Mouse (Mus musculus): ENCODE results near the gene Gm49403.
A peak's percentile ranks its signal among the peaks of the same experiment; 100 is the strongest.
"Not testable (repeated sequence)": the region's sequence is repeated elsewhere in the genome, so short reads cannot be mapped to it uniquely, and the experiment has no call there.

Gene Gm49403

GRCm38 (mm10) chr19:8871267-8872186, 12.2 kb upstream of the Gm49403 start, which contains the start of gene Ubxn1:
Gene Ubxn1, plus strand, starts transcription at chr19:8871496.
- peak; percentile 93 to 95 for DNase-seq (ENCODE audit: low spot score in 2 of 2)

GRCm38 (mm10) chr19:8872266-8872840, 11.4 kb upstream of the Gm49403 start:
- DNase-seq (ENCODE audit: low spot score in 2 of 2): no peak

GRCm38 (mm10) chr19:8875031-8875430, 8.7 kb upstream of the Gm49403 start:
- no peak for DNase-seq (ENCODE audit: low spot score in 2 of 2)

GRCm38 (mm10) chr19:8880311-8881033, 3.3 kb upstream of the Gm49403 start, which contains the start of gene Uqcc3:
Gene Uqcc3, minus strand, starts transcription at chr19:8880923.
- DNase-seq (ENCODE audit: low spot score in 2 of 2): peak; percentile 88

- no peak for DNase-seq (ENCODE audit: low spot score in 2 of 2)
Measured at GRCm38 (mm10) chr19:8881034-8881392, 2.7 kb upstream of the Gm49403 start.

- no peak for DNase-seq (ENCODE audit: low spot score in 2 of 2)
Measured at GRCm38 (mm10) chr19:8886916-8887584, 3.3 kb downstream of the Gm49403 start.

GRCm38 (mm10) chr19:8887585-8888463, 4.1 kb downstream of the Gm49403 start:
- no peak for DNase-seq (ENCODE audit: low spot score in 2 of 2)

- peak; percentile 94 to 96 for DNase-seq (ENCODE audit: low spot score in 2 of 2)
Measured at GRCm38 (mm10) chr19:8888511-8889385, 5.0 kb downstream of the Gm49403 start, which contains the start of the genes 1810009A15Rik and Gm49416. Gene 1810009A15Rik, plus strand, starts transcription at chr19:8888853. Gene Gm49416, plus strand, starts transcription at chr19:8888926.

- peak; percentile 73 to 83 for DNase-seq (ENCODE audit: low spot score in 2 of 2)
Measured at GRCm38 (mm10) chr19:8892829-8893766, 9.4 kb downstream of the Gm49403 start, which contains the start of gene Ints5. Gene Ints5, plus strand, starts transcription at chr19:8893005.

GRCm38 (mm10) chr19:8895397-8895960, 11.7 kb downstream of the Gm49403 start:
- no peak for DNase-seq (ENCODE audit: low spot score in 2 of 2)

GRCm38 (mm10) chr19:8896231-8896630, 12.5 kb downstream of the Gm49403 start:
- DNase-seq (ENCODE audit: low spot score in 2 of 2): not testable (repeated sequence)

- not testable (repeated sequence) for DNase-seq (ENCODE audit: low spot score in 2 of 2)
Measured at GRCm38 (mm10) chr19:8897211-8897864, 13.6 kb downstream of the Gm49403 start.

GRCm38 (mm10) chr19:8897865-8898495, 14.2 kb downstream of the Gm49403 start, which contains the start of gene Ganab:
Gene Ganab, plus strand, starts transcription at chr19:8898071.
- DNase-seq (ENCODE audit: low spot score in 2 of 2): peak; percentile 90 to 92

GRCm38 (mm10) chr19:8898576-8898975, 14.8 kb downstream of the Gm49403 start:
- no peak for DNase-seq (ENCODE audit: low spot score in 2 of 2)

GRCm38 (mm10) chr19:8899079-8899478, 15.3 kb downstream of the Gm49403 start:
- DNase-seq (ENCODE audit: low spot score in 2 of 2): no peak

GRCm38 (mm10) chr19:8903412-8903811, 19.7 kb downstream of the Gm49403 start:
- no peak for DNase-seq (ENCODE audit: low spot score in 2 of 2)

GRCm38 (mm10) chr19:8908531-8908930, 24.8 kb downstream of the Gm49403 start:
- no peak for DNase-seq (ENCODE audit: low spot score in 2 of 2)
